Mouse (Mus musculus) embryonic fibroblast, embryonic 13.5 days (primary cell): ENCODE data around the gene Etl4.

Source experiments
- CTCF ChIP-seq: IDR thresholded peaks from 2 replicates; pipeline ENCODE4 v1.5.1; 2011; ENCODE audit warnings: mild to moderate bottlenecking, control low read depth, low read length, moderate library complexity, borderline replicate concordance; ENCODE audit not compliant: insufficient read depth
- POLR2A ChIP-seq: IDR thresholded peaks from 2 replicates; pipeline ENCODE4 v1.6.1; 2011; ENCODE audit warnings: low read depth, mild to moderate bottlenecking, control low read depth, low read length, moderate library complexity

GRCm38 (mm10) chr2:20764566-20765090, 855.0 kb downstream of the Etl4 start:
- TF ChIP-seq CTCF (no peak), POLR2A (no peak)
